Mouse (Mus musculus): ENCODE measurements around the gene Tmem150b.

DNA sequence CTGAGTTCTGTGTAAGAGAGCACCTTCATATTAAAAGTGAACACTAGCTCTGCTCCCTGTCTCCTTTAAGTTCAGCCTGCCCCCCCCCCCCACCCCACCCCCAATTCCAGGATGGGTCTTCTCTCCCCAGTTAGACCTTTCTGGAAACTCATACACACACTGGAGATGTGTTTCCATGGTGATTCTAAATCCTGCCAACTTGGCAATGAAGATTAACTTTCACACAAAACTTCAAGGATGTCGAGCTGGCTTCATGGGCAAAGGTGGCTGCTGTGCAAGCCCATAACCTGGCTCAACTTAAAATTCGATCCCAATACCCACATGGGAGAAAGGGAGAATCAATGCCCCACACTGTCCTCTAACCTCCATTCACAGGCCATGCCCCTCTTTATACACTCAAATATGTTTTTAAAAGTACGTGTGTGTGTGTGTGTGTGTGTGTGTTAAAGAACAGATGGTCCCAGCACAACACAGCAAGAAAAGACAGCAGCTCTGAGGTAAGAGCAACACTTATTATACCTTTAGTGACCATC lies 65.1 kb downstream of the Tmem150b start:
- TF ChIP-seq CTCF (IDR thresholded peaks at IDR 0.05) (no peak), POLR2A (IDR thresholded peaks at IDR 0.05; ENCODE audit: insufficient read depth, low read depth, low read length) (no peak)

Data from heart, adult 2 months (tissue).